20 mouse cellular contexts compared by ENCODE assay signal in genomic region chr1:58055598-58055997, GRCm38 (mm10). TPM values are rescaled to one million over a fixed set of nuclear protein-coding genes. Genes with fewer than 3 reads are reported as not detected.
A peak's percentile ranks its signal among the peaks of the same experiment; 100 is the strongest.
DNase-seq lines count a peak whose midpoint lies in the region; ATAC-seq lines count a peak whose summit lies in the region.
"Had no signal": no experiment of that assay in that cellular context is flagged by ENCODE, and none has a peak within 500 bp of the region (broad histone marks: within the 10 kb centered on the region; RNA-seq: fewer than 3 reads in every experiment).

No protein-coding gene starts in this region.

- no peaks in the 10 kb centered on the region for H3K27me3 ChIP-seq in hindbrain, embryonic 15.5 days
- no peaks in the 10 kb centered on the region for H3K27me3 ChIP-seq in hindbrain, embryonic 11.5 days (ENCODE audit: control insufficient read depth, insufficient read depth, low read length)
- no peaks in the 10 kb centered on the region for H3K27me3 ChIP-seq in neural tube, embryonic 12.5 days (replicated peaks)
- H3K27me3 ChIP-seq in neural tube, embryonic 15.5 days (replicated peaks) = no peaks in the 10 kb centered on the region
- H3K27me3 ChIP-seq: embryonic facial prominence, embryonic 12.5 days; forebrain, embryonic 12.5 days; intestine, embryonic 15.5 days had no signal

- no peak overlapping the region for H3K27ac ChIP-seq in hindbrain, embryonic 15.5 days (replicated peaks)
- no peak overlapping the region for H3K27ac ChIP-seq in hindbrain, embryonic 11.5 days (ENCODE audit: low read depth, low read length)
- H3K27ac ChIP-seq in neural tube, embryonic 12.5 days = no peak overlapping the region
- H3K27ac ChIP-seq in neural tube, embryonic 15.5 days (replicated peaks) = no peak overlapping the region
- H3K27ac ChIP-seq: embryonic facial prominence, embryonic 12.5 days; forebrain, embryonic 12.5 days; intestine, embryonic 15.5 days had no signal

- 0 out of 2 replicates have a peak, but pooled peaks have one; percentile 51 for ATAC-seq in hindbrain, embryonic 15.5 days (ENCODE audit: low FRiP score, low read depth)
- ATAC-seq in hindbrain, embryonic 11.5 days (ENCODE audit: low FRiP score) = no peak
- ATAC-seq in neural tube, embryonic 12.5 days (ENCODE audit: low FRiP score, low read depth) = 0 out of 2 replicates have a peak, but pooled peaks have one; percentile 48
- no peak for ATAC-seq in neural tube, embryonic 15.5 days (ENCODE audit: low FRiP score)
- ATAC-seq: CD4-positive, CD25-positive, alpha-beta regulatory T cell, adult 4 months; intestine, embryonic 15.5 days had no signal

- no peak overlapping the region for H3K9ac ChIP-seq in hindbrain, embryonic 15.5 days
- H3K9ac ChIP-seq in hindbrain, embryonic 11.5 days (ENCODE audit: low read depth, low read length) = no peak overlapping the region
- H3K9ac ChIP-seq in neural tube, embryonic 12.5 days = no peak overlapping the region
- H3K9ac ChIP-seq in neural tube, embryonic 15.5 days (replicated peaks) = no peak overlapping the region
- H3K9ac ChIP-seq: embryonic facial prominence, embryonic 12.5 days; forebrain, embryonic 12.5 days; forebrain, postnatal 0 days; intestine, embryonic 15.5 days had no signal

- H3K4me1 ChIP-seq in hindbrain, embryonic 15.5 days (replicated peaks) = 0 out of 2 replicates have a peak, but pooled peaks cover 5% of the 10 kb centered on the region
- no peaks in the 10 kb centered on the region for H3K4me1 ChIP-seq in hindbrain, embryonic 11.5 days (replicated peaks; ENCODE audit: control insufficient read depth, insufficient read depth, low read length)
- no peaks in the 10 kb centered on the region for H3K4me1 ChIP-seq in neural tube, embryonic 12.5 days
- 0 out of 2 replicates have a peak, but pooled peaks cover 2% of the 10 kb centered on the region for H3K4me1 ChIP-seq in neural tube, embryonic 15.5 days
- H3K4me1 ChIP-seq: intestine, embryonic 15.5 days had no signal

- no peaks in the 10 kb centered on the region for H3K9me3 ChIP-seq in hindbrain, embryonic 15.5 days
- H3K9me3 ChIP-seq in hindbrain, embryonic 11.5 days (ENCODE audit: control insufficient read depth, low read length) = no peaks in the 10 kb centered on the region
- no peaks in the 10 kb centered on the region for H3K9me3 ChIP-seq in neural tube, embryonic 12.5 days
- no peaks in the 10 kb centered on the region for H3K9me3 ChIP-seq in neural tube, embryonic 15.5 days (replicated peaks)
- H3K9me3 ChIP-seq: embryonic facial prominence, embryonic 12.5 days; forebrain, embryonic 12.5 days; G1E; intestine, embryonic 15.5 days had no signal

- H3K36me3 ChIP-seq in hindbrain, embryonic 15.5 days = no peaks in the 10 kb centered on the region
- no peaks in the 10 kb centered on the region for H3K36me3 ChIP-seq in hindbrain, embryonic 11.5 days (ENCODE audit: control insufficient read depth, insufficient read depth, low read length)
- no peaks in the 10 kb centered on the region for H3K36me3 ChIP-seq in neural tube, embryonic 12.5 days
- H3K36me3 ChIP-seq in neural tube, embryonic 15.5 days = no peaks in the 10 kb centered on the region
- H3K36me3 ChIP-seq: embryonic facial prominence, embryonic 12.5 days; forebrain, embryonic 12.5 days; G1E; intestine, embryonic 15.5 days had no signal

- H3K4me2 ChIP-seq in hindbrain, embryonic 15.5 days = no peak overlapping the region
- no peak overlapping the region for H3K4me2 ChIP-seq in hindbrain, embryonic 11.5 days (replicated peaks; ENCODE audit: low read depth, low read length)
- H3K4me2 ChIP-seq in neural tube, embryonic 12.5 days (replicated peaks) = no peak overlapping the region
- no peak overlapping the region for H3K4me2 ChIP-seq in neural tube, embryonic 15.5 days
- H3K4me2 ChIP-seq: embryonic facial prominence, embryonic 12.5 days; forebrain, embryonic 12.5 days; intestine, embryonic 15.5 days had no signal

- WGBS in hindbrain, embryonic 15.5 days = 73% methylated on average over 11 of the region's 11 CpGs
- 88% methylated on average over 11 of the region's 11 CpGs for WGBS in hindbrain, embryonic 11.5 days
- WGBS in neural tube, embryonic 12.5 days = 86% methylated on average over 11 of the region's 11 CpGs
- 71% methylated on average over 11 of the region's 11 CpGs for WGBS in neural tube, embryonic 15.5 days

- H3K4me3 ChIP-seq in hindbrain, embryonic 15.5 days = no peak overlapping the region
- H3K4me3 ChIP-seq in hindbrain, embryonic 11.5 days (ENCODE audit: low read depth, low read length) = no peak overlapping the region
- no peak overlapping the region for H3K4me3 ChIP-seq in neural tube, embryonic 12.5 days
- no peak overlapping the region for H3K4me3 ChIP-seq in neural tube, embryonic 15.5 days (replicated peaks)
- H3K4me3 ChIP-seq: embryonic facial prominence, embryonic 12.5 days; forebrain, embryonic 12.5 days; intestine, embryonic 15.5 days had no signal

- DNase-seq in cerebellum, adult 18-20 months = peak; percentile 12 to 16
- DNase-seq in cerebellum, adult 11 months = no peak
- DNase-seq in cerebellum, postnatal 14 days = peak; percentile 64 to 78
- DNase-seq in cerebellum, postnatal 4 days (ENCODE audit: low spot score in 2 of 2) = no peak
- no peak for DNase-seq in hindbrain, embryonic 11.5 days (ENCODE audit: low spot score)
- DNase-seq: adrenal gland, adult 8-10 months; adrenal gland, postnatal 36 days; B cell, adult 2 months; forebrain, postnatal 0 days; gastrocnemius, postnatal 25 days; heart, postnatal 4 days; kidney, adult 18-20 months had no signal

RNA-seq across cellular contexts. Expression of gene Aox1, which starts 25.9 kb away (rescaled TPM):
- polyA plus RNA-seq in hindbrain, embryonic 15.5 days (2015; fragmentation: Nextera tagmentation; extraction: Ambion mirVana) = 0.26 and 0.34 TPM in 2 replicates
- polyA plus RNA-seq in hindbrain, embryonic 11.5 days (2014; fragmentation: Nextera tagmentation; extraction: Ambion mirVana) = 0.04 and 0.15 TPM in 2 replicates
- 0.18 and 0.24 TPM in 2 replicates for polyA plus RNA-seq in neural tube, embryonic 12.5 days (2016; fragmentation: Nextera tagmentation; extraction: Ambion mirVana)
- polyA plus RNA-seq in neural tube, embryonic 15.5 days (2015; fragmentation: Nextera tagmentation; extraction: Ambion mirVana) = 0.22 TPM in 2 replicates
- polyA plus RNA-seq: G1E had no signal

RNA-seq across cellular contexts. Expression of gene Kctd18, which starts 36.8 kb away (rescaled TPM):
- polyA plus RNA-seq in hindbrain, embryonic 15.5 days (2015; fragmentation: Nextera tagmentation; extraction: Ambion mirVana) = 24.3 and 25.5 TPM in 2 replicates
- polyA plus RNA-seq in hindbrain, embryonic 11.5 days (2014; fragmentation: Nextera tagmentation; extraction: Ambion mirVana) = 19.0 and 19.3 TPM in 2 replicates
- 26.0 and 26.5 TPM in 2 replicates for polyA plus RNA-seq in neural tube, embryonic 12.5 days (2016; fragmentation: Nextera tagmentation; extraction: Ambion mirVana)
- polyA plus RNA-seq in neural tube, embryonic 15.5 days (2015; fragmentation: Nextera tagmentation; extraction: Ambion mirVana) = 24.8 and 25.4 TPM in 2 replicates

RNA-seq across cellular contexts. Expression of gene Aox3, which starts 57.3 kb away (rescaled TPM):
- 0.13 and 0.30 TPM in 2 replicates for polyA plus RNA-seq in hindbrain, embryonic 15.5 days (2015; fragmentation: Nextera tagmentation; extraction: Ambion mirVana)
- 0.40 TPM in 1 of 2 replicates, not detected in the other for polyA plus RNA-seq in hindbrain, embryonic 11.5 days (2014; fragmentation: Nextera tagmentation; extraction: Ambion mirVana)
- 0.22 and 0.24 TPM in 2 replicates for polyA plus RNA-seq in neural tube, embryonic 12.5 days (2016; fragmentation: Nextera tagmentation; extraction: Ambion mirVana)
- 0.51 and 0.66 TPM in 2 replicates for polyA plus RNA-seq in neural tube, embryonic 15.5 days (2015; fragmentation: Nextera tagmentation; extraction: Ambion mirVana)
- polyA plus RNA-seq: CD4-positive, CD25-positive, alpha-beta regulatory T cell, adult 4 months; G1E had no signal

RNA-seq across cellular contexts. Expression of gene Sgo2a, which starts 59.8 kb away (rescaled TPM):
- 3.8 and 5.0 TPM in 2 replicates for polyA plus RNA-seq in hindbrain, embryonic 15.5 days (2015; fragmentation: Nextera tagmentation; extraction: Ambion mirVana)
- 25.9 and 26.0 TPM in 2 replicates for polyA plus RNA-seq in hindbrain, embryonic 11.5 days (2014; fragmentation: Nextera tagmentation; extraction: Ambion mirVana)
- 14.3 and 14.8 TPM in 2 replicates for polyA plus RNA-seq in neural tube, embryonic 12.5 days (2016; fragmentation: Nextera tagmentation; extraction: Ambion mirVana)
- polyA plus RNA-seq in neural tube, embryonic 15.5 days (2015; fragmentation: Nextera tagmentation; extraction: Ambion mirVana) = 2.3 and 5.0 TPM in 2 replicates

Comparison
In these comparisons a context has a peak if more than half of its experiments do, and no peak if none do; other contexts are left out.
1. DNase-seq: peak in cerebellum, adult 18-20 months (2 of 2) and cerebellum, postnatal 14 days (2 of 2); none in cerebellum, adult 11 months (single experiment), cerebellum, postnatal 4 days (0 of 2) and hindbrain, embryonic 11.5 days (single experiment).
2. ATAC-seq: peak in hindbrain, embryonic 15.5 days (single experiment) and neural tube, embryonic 12.5 days (single experiment); none in hindbrain, embryonic 11.5 days (single experiment) and neural tube, embryonic 15.5 days (single experiment).